Mouse (Mus musculus): ENCODE data around the gene Il2rg. TPM values are rescaled to one million over a fixed set of nuclear protein-coding genes. Genes with fewer than 3 reads are reported as not detected.

Il2rg gene
- total RNA-seq, 2 experiments from 2014 or later: 0.83 to 1.2 TPM

DNA sequence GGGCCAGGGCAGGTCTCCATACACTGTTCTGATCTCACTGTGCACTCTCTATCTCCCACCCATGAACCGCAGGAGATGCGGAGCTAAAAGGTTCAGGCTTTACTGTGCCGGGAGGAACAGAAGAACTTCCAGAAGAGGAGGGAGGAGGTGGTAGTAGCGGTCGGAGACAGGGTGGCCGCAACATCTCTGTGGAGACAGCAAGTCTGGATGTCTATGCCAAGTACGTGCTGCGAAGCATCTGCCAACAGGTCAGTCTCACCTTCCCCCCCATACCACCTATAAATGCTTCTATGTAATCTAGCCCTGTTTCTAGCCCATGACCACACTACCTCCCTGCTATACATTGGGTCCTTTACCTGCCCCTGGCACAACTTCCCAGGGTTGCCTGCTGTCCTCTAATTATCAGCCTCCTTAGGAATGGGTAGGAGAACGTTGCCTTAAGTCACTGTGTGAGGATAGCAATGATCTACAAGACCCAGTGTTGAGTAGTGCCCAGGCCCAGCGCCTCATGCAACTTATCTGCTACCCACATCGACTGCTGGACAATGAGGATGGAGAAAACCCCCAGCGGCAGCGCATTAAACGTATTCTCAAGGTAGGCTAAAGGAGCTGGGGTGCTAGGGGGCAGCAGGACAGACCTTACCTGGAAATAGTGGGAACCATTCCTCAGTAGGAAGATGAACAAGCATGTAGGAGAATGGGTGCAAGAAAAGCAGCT lies 18.1 kb upstream of the Il2rg start:
- DNase-seq (ENCODE audit: low spot score in 2 of 2): no peak
- Histone ChIP-seq H3K27ac (no peak overlapping the region), H3K4me3 (no peak overlapping the region)
- no peak for TF ChIP-seq CTCF (conservative IDR thresholded peaks at IDR 0.05)

DNA sequence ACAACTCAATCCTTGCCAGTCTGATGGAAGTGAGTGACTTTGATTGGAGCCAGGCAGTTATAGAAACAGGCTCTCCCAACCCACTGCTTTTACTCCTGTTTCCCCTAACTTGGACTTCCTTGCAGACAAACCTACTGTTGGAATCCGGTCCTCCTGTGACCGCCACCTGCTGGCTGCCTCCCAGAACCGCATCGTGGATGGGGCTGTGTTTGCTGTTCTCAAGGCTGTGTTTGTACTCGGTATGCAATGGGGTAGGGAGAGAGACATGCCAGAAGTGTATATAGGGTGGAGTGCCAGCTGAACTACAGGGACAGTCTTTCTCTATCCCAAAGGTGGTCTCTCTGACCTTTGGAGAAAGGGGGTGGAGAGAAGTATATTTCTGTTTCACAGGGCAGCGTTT lies 17.5 kb upstream of the Il2rg start:
- Histone ChIP-seq H3K27ac (no peak overlapping the region), H3K4me3 (no peak overlapping the region)
- TF ChIP-seq CTCF (conservative IDR thresholded peaks at IDR 0.05): peak; percentile 78
- DNase-seq (ENCODE audit: low spot score in 2 of 2): peak; percentile 63 to 69

- no peak for TF ChIP-seq CTCF (conservative IDR thresholded peaks at IDR 0.05)
Observed at GRCm38 (mm10) chrX:101282813-101283212, 14.8 kb upstream of the Il2rg start.

GRCm38 (mm10) chrX:101273875-101274738 lies 6.1 kb upstream of the Il2rg start, which contains the start of gene Med12:
Gene Med12, plus strand, starts transcription at chrX:101274030.
- Histone ChIP-seq H3K4me3 (peak within 1 kb of the TSS; percentile 68), H3K27ac (peak within 1 kb of the TSS; percentile 79)
- no peak for TF ChIP-seq CTCF (conservative IDR thresholded peaks at IDR 0.05)
- DNase-seq (ENCODE audit: low spot score in 2 of 2): peak; percentile 72 to 82

More at GRCm38 (mm10) chrX:101282813-101283212, 14.8 kb upstream of the Il2rg start:
- Histone ChIP-seq H3K4me3 (no peak overlapping the region), H3K27ac (no peak overlapping the region)
- no peak for DNase-seq (ENCODE audit: low spot score in 2 of 2)

- no peak for TF ChIP-seq CTCF (conservative IDR thresholded peaks at IDR 0.05)
Observed at GRCm38 (mm10) chrX:101273410-101273809, 5.4 kb upstream of the Il2rg start.

DNA sequence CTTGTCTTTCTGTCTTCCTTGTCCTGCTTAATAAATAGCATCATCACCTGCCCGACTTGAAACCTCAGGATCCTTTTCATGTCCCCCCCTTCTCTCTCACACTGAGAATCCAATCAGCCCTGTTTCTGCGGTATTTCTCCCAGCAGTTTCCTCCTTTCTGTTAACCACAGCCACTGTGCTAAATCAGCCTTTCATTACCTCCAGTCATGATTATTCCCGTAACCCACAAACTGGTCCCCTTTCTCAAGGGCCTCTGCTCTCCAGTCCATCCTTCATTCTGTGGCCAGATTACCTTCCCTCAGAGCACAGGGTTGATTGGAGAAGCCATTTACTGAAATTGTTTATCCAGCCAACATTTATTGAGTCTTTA lies 685 bp upstream of the Il2rg start, which contains the start of gene Gm20489:
Gene Gm20489, minus strand, starts transcription at position 269 of the 370 bp plus-strand sequence.
- H3K4me3 ChIP-seq: no peak within 1 kb of the TSS
- no peak for DNase-seq (ENCODE audit: low spot score in 2 of 2)
- no peak for TF ChIP-seq CTCF (conservative IDR thresholded peaks at IDR 0.05)
- H3K27ac ChIP-seq: no peak within 1 kb of the TSS

More at GRCm38 (mm10) chrX:101273410-101273809, 5.4 kb upstream of the Il2rg start:
- peak overlapping the region; percentile 68 for H3K4me3 ChIP-seq
- no peak for DNase-seq (ENCODE audit: low spot score in 2 of 2)
- peak overlapping the region; percentile 79; the same call in 1 of the 2 replicates for H3K27ac ChIP-seq

- no peak for DNase-seq (ENCODE audit: low spot score in 2 of 2)
- TF ChIP-seq CTCF (conservative IDR thresholded peaks at IDR 0.05): no peak
- Histone ChIP-seq H3K27ac (no peak overlapping the region), H3K4me3 (no peak overlapping the region)
Observed at GRCm38 (mm10) chrX:101266631-101267030, 1.4 kb downstream of the Il2rg start.

GRCm38 (mm10) chrX:101263892-101264291 lies 4.2 kb downstream of the Il2rg start, which contains the start of gene Gm614:
Gene Gm614, minus strand, starts transcription at chrX:101263992.
- Histone ChIP-seq H3K4me3 (no peak within 1 kb of the TSS), H3K27ac (no peak within 1 kb of the TSS)
- TF ChIP-seq CTCF (conservative IDR thresholded peaks at IDR 0.05): no peak
- DNase-seq (ENCODE audit: low spot score in 2 of 2): no peak

DNA sequence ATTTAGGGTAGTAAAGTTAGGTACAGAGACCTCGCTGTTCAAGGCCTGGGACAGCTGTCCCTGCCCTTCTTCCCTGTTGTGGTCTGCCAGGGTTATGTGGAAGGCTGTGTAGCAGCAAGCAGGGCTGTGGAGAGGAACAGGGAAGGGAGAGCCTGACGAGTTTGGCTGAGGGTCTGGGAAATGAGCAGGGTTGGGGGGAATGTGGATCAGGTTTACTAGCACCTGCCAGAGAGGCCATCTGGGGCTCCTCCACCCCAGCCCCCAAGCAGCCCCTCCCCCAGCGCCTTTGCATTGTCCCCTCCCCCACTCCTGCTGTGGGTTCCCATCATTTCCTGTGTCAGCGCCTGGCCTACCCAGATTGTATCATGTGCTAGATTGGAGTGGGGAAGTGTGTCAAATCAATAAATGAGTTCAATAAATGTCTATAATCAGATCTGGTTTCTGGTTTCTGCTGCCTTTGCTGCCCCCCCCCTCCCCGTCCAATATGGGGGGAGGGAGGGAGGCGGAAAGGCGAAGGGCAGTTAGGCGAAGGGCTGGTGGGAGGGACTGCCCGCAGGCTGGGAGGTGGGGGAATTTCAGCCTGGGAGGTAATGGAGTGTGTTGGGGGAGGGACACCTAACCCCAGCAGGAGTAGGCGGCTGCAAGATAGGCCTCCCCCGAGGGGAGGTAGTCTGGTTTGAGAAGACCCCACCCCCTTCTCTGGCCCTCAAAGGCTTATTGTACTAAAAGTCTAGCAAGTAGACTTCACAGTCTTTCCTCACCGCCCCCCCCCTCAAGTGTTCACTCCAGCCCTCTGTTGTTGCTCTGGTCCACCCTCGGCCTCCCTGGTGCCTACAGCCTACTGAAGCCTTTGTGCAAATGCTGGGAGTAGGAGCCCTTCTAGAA lies 7.4 kb downstream of the Il2rg start:
- no peak overlapping the region for H3K27ac ChIP-seq
- no peak for DNase-seq (ENCODE audit: low spot score in 2 of 2)

DNA sequence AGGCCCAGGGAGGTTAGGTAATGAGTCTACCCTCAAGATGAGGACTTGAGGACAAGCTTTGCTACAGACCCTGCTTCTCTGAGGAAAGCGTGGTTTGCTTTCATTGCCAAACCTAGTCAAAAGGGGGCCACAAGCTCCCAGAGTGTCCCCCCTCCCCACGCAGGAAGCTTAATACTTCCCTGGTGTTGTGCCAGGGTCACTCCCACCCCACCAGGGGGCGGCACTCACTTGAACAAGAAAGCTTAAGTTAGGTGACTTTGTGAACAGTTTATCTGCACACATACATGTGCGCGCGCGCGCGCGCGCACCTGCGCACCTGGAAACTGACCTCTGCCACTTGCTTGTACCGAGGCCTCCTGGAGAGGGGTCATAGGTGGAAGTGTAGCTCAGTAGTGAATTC lies 11.5 kb downstream of the Il2rg start:
- TF ChIP-seq CTCF (conservative IDR thresholded peaks at IDR 0.05): peak; percentile 42
- DNase-seq (ENCODE audit: low spot score in 2 of 2): no peak
- H3K27ac ChIP-seq: no peak overlapping the region
- no peak overlapping the region for H3K4me3 ChIP-seq

More for the DNA sequence above, 7.4 kb downstream of the Il2rg start:
- no peak overlapping the region for H3K4me3 ChIP-seq
- TF ChIP-seq CTCF (conservative IDR thresholded peaks at IDR 0.05): no peak

DNA sequence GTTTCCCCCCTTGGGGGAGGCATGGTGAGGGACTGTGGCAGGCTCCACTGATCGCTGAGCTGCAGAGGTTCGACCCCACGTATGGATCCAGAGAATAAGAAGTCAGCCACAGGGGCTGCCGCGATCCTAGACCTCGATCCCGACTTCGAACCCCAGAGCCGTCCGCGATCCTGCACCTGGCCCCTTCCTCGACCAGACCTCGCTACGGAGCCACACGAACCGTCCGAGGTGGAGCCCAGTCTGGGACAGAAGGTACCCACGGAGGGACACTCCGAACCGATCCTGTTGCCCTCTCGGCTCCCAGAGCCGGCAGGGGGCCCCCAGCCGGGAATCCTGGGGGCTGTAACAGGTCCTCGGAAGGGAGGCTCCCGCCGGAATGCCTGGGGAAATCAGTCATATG lies 13.3 kb downstream of the Il2rg start:
- TF ChIP-seq CTCF (conservative IDR thresholded peaks at IDR 0.05): no peak
- peak overlapping the region; percentile 82; the same call in 1 of the 2 replicates for H3K27ac ChIP-seq
- peak overlapping the region; percentile 64 for H3K4me3 ChIP-seq
- DNase-seq (ENCODE audit: low spot score in 2 of 2): no peak
